Mouse (Mus musculus) liver, embryonic 14.5 days (tissue): ENCODE results near the gene Tnpo3. TPM values are rescaled to one million over a fixed set of nuclear protein-coding genes. Genes with fewer than 3 reads are reported as not detected.

Experiments
- ATAC-seq: fragments of 200-750 bp; cut with Nextera tagmentation; 2 replicates; pipeline ENCODE4 v1.8.0; 2017; ENCODE audit warnings: moderate number of reproducible peaks, mild to moderate bottlenecking, moderate library complexity; ENCODE audit not compliant: insufficient read depth
- DNase-seq, 3 experiments: peaks; one replicate each; pipeline ENCODE4 v3.0.0-alpha.2; 2012 to 2013; ENCODE audit warnings: low read depth in 3 of 3, low spot score in 3 of 3
- H3K27ac ChIP-seq: fragments of 300-500 bp; sonication (generic); 2 replicates; pipeline ENCODE4 v1.5.1; 2014; ENCODE audit warnings: moderate library complexity, mild to moderate bottlenecking, control low read depth, inconsistent platforms
- H3K27me3 ChIP-seq: fragments of 300-500 bp; sonication (generic); 2 replicates; pipeline ENCODE4 v1.6.1; 2014; ENCODE audit warnings: mild to moderate bottlenecking, low read length, moderate library complexity; ENCODE audit not compliant: control insufficient read depth, insufficient read depth
- H3K36me3 ChIP-seq: fragments of 300-500 bp; sonication (generic); replicated peaks from 2 replicates; pipeline ENCODE4 v1.6.1; 2014; ENCODE audit warnings: low read depth; ENCODE audit not compliant: control insufficient read depth, insufficient read depth
- H3K4me1 ChIP-seq, 2 experiments: fragments of 200-500 bp in 1 of 2; fragments of 300-500 bp in 1 of 2; sonication (generic) in 1 of 2; replicated peaks; 2 replicates each; pipeline ENCODE4 v1.6.1; 2012 to 2014; ENCODE audit warnings: antibody characterized with exemption in 1 of 2, inconsistent platforms in 1 of 2, low read length in 1 of 2; ENCODE audit not compliant: control insufficient read depth in 2 of 2, insufficient read depth in 2 of 2
- H3K4me2 ChIP-seq: fragments of 300-500 bp; sonication (generic); 2 replicates; pipeline ENCODE4 v1.6.1; 2014; ENCODE audit warnings: low read depth, mild to moderate bottlenecking, control low read depth, moderate library complexity
- H3K4me3 ChIP-seq, 2 experiments: fragments of 200-500 bp in 1 of 2; fragments of 300-500 bp in 1 of 2; sonication (generic) in 1 of 2; 2 replicates each; pipeline ENCODE4 v1.5.1; 2012 to 2014; ENCODE audit warnings: low read depth in 2 of 2, low read length in 2 of 2, mild to moderate bottlenecking in 2 of 2, control low read depth in 1 of 2, inconsistent platforms in 1 of 2, moderate library complexity in 1 of 2; ENCODE audit not compliant: insufficient read depth in 1 of 2
- H3K9ac ChIP-seq: fragments of 300-500 bp; sonication (generic); replicated peaks from 2 replicates; pipeline ENCODE4 v1.6.1; 2014; ENCODE audit warnings: mild to moderate bottlenecking, control low read depth, moderate library complexity
- H3K9me3 ChIP-seq: fragments of 300-500 bp; sonication (generic); 2 replicates; pipeline ENCODE4 v1.6.1; 2016; ENCODE audit warnings: low read length, mixed read lengths; ENCODE audit not compliant: control insufficient read depth
- CTCF ChIP-seq: IDR thresholded peaks from 2 replicates; pipeline ENCODE4 v1.5.1; 2016; ENCODE audit warnings: antibody characterized with exemption, low read depth, control low read depth
- EP300 ChIP-seq: IDR thresholded peaks from 2 replicates; pipeline ENCODE4 v1.6.1; 2016; ENCODE audit warnings: antibody characterized with exemption, low read depth
- WGBS: fragments of 180-500 bp; shearing (Covaris S2); extraction: QIAGEN DNeasy Blood & Tissue Kit; methylation state at CpG from one replicate; pipeline ENCODE4 v1.1.7; 2014; ENCODE audit not compliant: insufficient replicate concordance; 5-methylcytosine and 5-hydroxymethylcytosine counted together
- polyA plus RNA-seq, 2 experiments: library from polyadenylated mRNA; depleted of rRNA in 1 of 2; stranded (reverse) in 1 of 2; unstranded in 1 of 2; fragments of >200 nt; fragmentation: Nextera tagmentation in 1 of 2; extraction: Ambion mirVana in 1 of 2; gene quantifications; 2 replicates each; pipeline versions ENCODE4 v1.2.1 to v1.2.3; 2012 to 2014

Gene Tnpo3
- polyA plus RNA-seq, 2 experiments, result 27.8 to 30.5 TPM

- H3K4me2 ChIP-seq, result no peak overlapping the region
- H3K36me3 ChIP-seq, result no peaks in the 10 kb centered on the region
- H3K9ac ChIP-seq, result no peak overlapping the region
- ATAC-seq, result no peak
- H3K27me3 ChIP-seq, result peaks cover 5% of the 10 kb centered on the region
- no peaks in the 10 kb centered on the region for H3K9me3 ChIP-seq
- no peak overlapping the region for H3K27ac ChIP-seq
- 24% methylated on average over 10 of the region's 10 CpGs for whole genome bisulfite sequencing
- H3K4me3 ChIP-seq, result no peak overlapping the region
- DNase-seq, result no peak
- H3K4me1 ChIP-seq, result no peaks in the 10 kb centered on the region
- no peak for TF ChIP-seq CTCF
- no peak for TF ChIP-seq EP300
Observed at GRCm38 (mm10) chr6:29631751-29632551, 22.3 kb upstream of the Tnpo3 start.

DNA sequence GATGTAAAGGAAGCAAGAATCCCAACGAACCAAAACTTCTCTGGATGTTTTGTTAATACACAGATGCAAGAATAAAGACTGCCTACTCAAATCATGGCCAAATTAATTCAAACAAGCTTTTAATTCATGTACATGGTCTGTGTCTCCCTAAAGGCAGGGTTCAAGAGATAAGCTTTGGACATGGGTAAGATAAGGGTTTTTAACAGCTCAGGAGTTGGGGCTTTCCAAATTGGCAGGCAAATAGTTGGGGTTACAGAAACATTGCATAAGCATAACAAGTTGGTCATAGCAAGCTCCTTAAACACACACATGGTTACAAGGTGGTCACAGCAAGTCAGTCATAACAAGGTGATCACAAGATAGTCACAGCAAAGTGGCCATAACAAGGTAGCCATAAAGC, 20.5 kb upstream of the Tnpo3 start:
- Histone ChIP-seq H3K36me3 (no peaks in the 10 kb centered on the region), H3K27me3 (peaks cover 5% of the 10 kb centered on the region), H3K4me1 (no peaks in the 10 kb centered on the region), H3K4me3 (no peak overlapping the region), H3K9ac (no peak overlapping the region), H3K9me3 (no peaks in the 10 kb centered on the region), H3K27ac (no peak overlapping the region), H3K4me2 (no peak overlapping the region)
- ATAC-seq, result no peak
- TF ChIP-seq CTCF, result no peak
- TF ChIP-seq EP300, result no peak
- DNase-seq, result no peak
- 50% methylated on average over 1 of the region's 1 CpGs for WGBS

DNA sequence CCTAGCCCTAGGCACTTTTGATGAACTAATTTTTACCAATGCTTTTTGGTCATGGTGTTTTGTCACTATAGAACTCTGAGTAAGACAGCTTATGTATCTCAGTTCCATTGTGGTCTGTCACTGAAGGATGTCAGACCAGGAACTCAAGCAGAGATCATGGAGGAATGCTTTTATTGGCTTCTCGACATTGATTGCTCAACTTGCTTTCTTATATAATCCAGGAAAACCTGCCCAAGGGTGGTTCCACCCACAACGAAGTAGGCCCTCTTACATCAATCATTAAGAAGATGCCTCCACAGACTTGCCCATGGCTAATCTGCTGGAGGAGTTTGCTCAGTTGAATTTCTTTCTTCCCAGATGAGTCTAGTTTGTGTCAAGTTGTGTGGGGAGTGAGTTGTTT, 18.1 kb upstream of the Tnpo3 start:
- Histone ChIP-seq H3K4me2 (no peak overlapping the region), H3K4me1 (no peaks in the 10 kb centered on the region), H3K27me3 (peaks cover 2% of the 10 kb centered on the region; the same call in 1 of the 2 replicates), H3K36me3 (no peaks in the 10 kb centered on the region), H3K9ac (no peak overlapping the region), H3K4me3 (no peak overlapping the region), H3K9me3 (no peaks in the 10 kb centered on the region), H3K27ac (no peak overlapping the region)
- DNase-seq, result no peak
- TF ChIP-seq EP300 (no peak), CTCF (no peak)
- 73% methylated on average over 2 of the region's 2 CpGs for whole genome bisulfite sequencing
- ATAC-seq, result no peak

- TF ChIP-seq CTCF, result no peak
- no peak for TF ChIP-seq EP300
- no peaks in the 10 kb centered on the region for H3K4me1 ChIP-seq
- H3K27ac ChIP-seq, result no peak overlapping the region
- WGBS, result 57% methylated on average over 2 of the region's 2 CpGs
- no peak for ATAC-seq
- H3K27me3 ChIP-seq, result 0 out of 2 replicates have a peak, but pooled peaks cover 1% of the 10 kb centered on the region
- H3K36me3 ChIP-seq, result no peaks in the 10 kb centered on the region
- DNase-seq, result no peak
- H3K4me2 ChIP-seq, result no peak overlapping the region
- H3K9ac ChIP-seq, result no peak overlapping the region
- H3K4me3 ChIP-seq, result no peak overlapping the region
- H3K9me3 ChIP-seq, result no peaks in the 10 kb centered on the region
Observed at GRCm38 (mm10) chr6:29623857-29624256, 14.2 kb upstream of the Tnpo3 start.

GRCm38 (mm10) chr6:29622273-29622672, 12.6 kb upstream of the Tnpo3 start:
- H3K4me1 ChIP-seq, result no peaks in the 10 kb centered on the region
- ATAC-seq, result no peak
- no peak for DNase-seq
- H3K4me3 ChIP-seq, result no peak overlapping the region
- 36% methylated on average over 6 of the region's 6 CpGs for WGBS
- no peak overlapping the region for H3K4me2 ChIP-seq
- no peaks in the 10 kb centered on the region for H3K9me3 ChIP-seq
- TF ChIP-seq EP300 (no peak), CTCF (no peak)
- no peaks in the 10 kb centered on the region for H3K36me3 ChIP-seq
- H3K9ac ChIP-seq, result no peak overlapping the region
- H3K27ac ChIP-seq, result no peak overlapping the region
- H3K27me3 ChIP-seq, result peaks cover 2% of the 10 kb centered on the region; the same call in 1 of the 2 replicates
